Mouse (Mus musculus) intestine, embryonic 15.5 days (tissue): ENCODE results near the gene Tmem98. TPM values are rescaled to one million over a fixed set of nuclear protein-coding genes. Genes with fewer than 3 reads are reported as not detected.
A peak's percentile ranks its signal among the peaks of the same experiment; 100 is the strongest.

Source experiments
- ATAC-seq: fragments of 200-750 bp; cut with Nextera tagmentation; 2 replicates; pipeline ENCODE4 v1.8.0; 2017; ENCODE audit warnings: moderate TSS enrichment, moderate library complexity
- H3K27ac ChIP-seq: fragments of 300-500 bp; sonication (generic); 2 replicates; pipeline ENCODE4 v1.5.1; 2015; ENCODE audit warnings: mild to moderate bottlenecking, inconsistent platforms
- H3K27me3 ChIP-seq: fragments of 300-500 bp; sonication (generic); replicated peaks from 2 replicates; pipeline ENCODE4 v1.6.1; 2015; ENCODE audit warnings: inconsistent platforms
- H3K36me3 ChIP-seq: fragments of 300-500 bp; sonication (generic); 2 replicates; pipeline ENCODE4 v1.6.1; 2015; ENCODE audit warnings: inconsistent platforms
- H3K4me1 ChIP-seq: fragments of 300-500 bp; sonication (generic); replicated peaks from 2 replicates; pipeline ENCODE4 v1.6.1; 2015; ENCODE audit warnings: inconsistent platforms
- H3K4me2 ChIP-seq: fragments of 300-500 bp; sonication (generic); replicated peaks from 2 replicates; pipeline ENCODE4 v1.6.1; 2015; ENCODE audit warnings: mild to moderate bottlenecking, inconsistent platforms
- H3K4me3 ChIP-seq: fragments of 300-500 bp; sonication (generic); replicated peaks from 2 replicates; pipeline ENCODE4 v1.5.1; 2015; ENCODE audit warnings: inconsistent platforms
- H3K9ac ChIP-seq: fragments of 300-500 bp; sonication (generic); 2 replicates; pipeline ENCODE4 v1.6.1; 2015; ENCODE audit warnings: inconsistent platforms
- H3K9me3 ChIP-seq: fragments of 300-500 bp; sonication (generic); 2 replicates; pipeline ENCODE4 v1.6.1; 2016; ENCODE audit warnings: inconsistent platforms
- WGBS: fragments of 180-500 bp; shearing (Covaris S2); methylation state at CpG from one replicate; pipeline ENCODE4 v1.1.7; 2015; 5-methylcytosine and 5-hydroxymethylcytosine counted together
- polyA plus RNA-seq: library from polyadenylated mRNA; unstranded; fragments of >200 nt; fragmentation: Nextera tagmentation; extraction: Ambion mirVana; gene quantifications from 2 replicates; pipeline ENCODE4 v1.2.1, GENCODE M21; 2015

Tmem98 gene
- 214 and 215 TPM in 2 replicates for polyA plus RNA-seq

DNA sequence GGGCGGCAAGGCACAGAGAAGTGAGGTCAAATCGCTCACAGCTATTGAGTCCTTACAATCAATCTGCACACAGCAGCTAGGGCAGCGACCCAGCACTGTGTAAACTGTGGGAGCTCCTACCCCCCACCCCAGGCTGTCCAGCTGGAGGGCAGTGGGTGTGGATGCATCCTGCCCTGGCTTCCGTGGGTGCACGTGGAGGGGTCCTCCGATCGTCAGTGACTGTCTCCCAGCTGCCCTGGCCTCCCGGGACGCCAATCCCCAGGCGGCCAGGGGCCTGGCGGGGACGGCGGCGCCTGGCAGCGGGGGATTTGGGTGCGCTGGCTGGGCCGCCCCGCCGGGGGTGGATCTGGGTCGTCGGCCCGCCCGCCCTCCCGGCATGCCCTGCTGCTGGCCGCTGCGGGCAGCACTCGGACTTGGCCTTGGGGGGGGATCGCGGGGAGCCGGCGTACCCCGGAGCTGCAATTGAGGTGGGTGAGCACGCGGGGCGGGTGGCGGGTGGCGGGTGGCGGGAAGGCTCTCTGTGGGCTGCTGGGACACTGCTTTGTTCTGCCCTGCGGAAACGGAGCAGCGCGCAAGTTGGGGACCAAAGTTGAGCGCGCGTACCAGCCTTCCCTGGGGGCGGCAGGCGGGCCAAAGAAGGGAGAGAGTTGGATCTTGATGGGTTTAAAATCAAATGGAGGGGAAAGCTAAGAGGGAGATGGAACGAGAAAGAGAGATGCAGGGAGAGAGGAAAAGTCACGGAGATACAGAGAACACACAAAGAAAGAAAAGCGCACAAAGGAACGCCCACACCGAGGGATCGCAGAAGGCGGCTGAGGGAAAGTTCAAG, at the start of gene Tmem98:
Tmem98 (plus strand) TSS at position 183 of the 829 bp plus-strand sequence.
- Histone ChIP-seq H3K36me3 (peaks cover 12% of the 10 kb centered on the region; the same call in 1 of the 2 replicates), H3K4me3 (peak within 1 kb of the TSS; percentile 58), H3K27me3 (no peaks in the 10 kb centered on the region), H3K9ac (peak within 1 kb of the TSS; percentile 75), H3K27ac (peak within 1 kb of the TSS; percentile 91), H3K9me3 (no peaks in the 10 kb centered on the region), H3K4me2 (peak within 1 kb of the TSS; percentile 91), H3K4me1 (peaks cover 21% of the 10 kb centered on the region)
- WGBS: under 1% methylated on average over 51 of the region's 54 CpGs
- peak; percentile 72 for ATAC-seq

DNA sequence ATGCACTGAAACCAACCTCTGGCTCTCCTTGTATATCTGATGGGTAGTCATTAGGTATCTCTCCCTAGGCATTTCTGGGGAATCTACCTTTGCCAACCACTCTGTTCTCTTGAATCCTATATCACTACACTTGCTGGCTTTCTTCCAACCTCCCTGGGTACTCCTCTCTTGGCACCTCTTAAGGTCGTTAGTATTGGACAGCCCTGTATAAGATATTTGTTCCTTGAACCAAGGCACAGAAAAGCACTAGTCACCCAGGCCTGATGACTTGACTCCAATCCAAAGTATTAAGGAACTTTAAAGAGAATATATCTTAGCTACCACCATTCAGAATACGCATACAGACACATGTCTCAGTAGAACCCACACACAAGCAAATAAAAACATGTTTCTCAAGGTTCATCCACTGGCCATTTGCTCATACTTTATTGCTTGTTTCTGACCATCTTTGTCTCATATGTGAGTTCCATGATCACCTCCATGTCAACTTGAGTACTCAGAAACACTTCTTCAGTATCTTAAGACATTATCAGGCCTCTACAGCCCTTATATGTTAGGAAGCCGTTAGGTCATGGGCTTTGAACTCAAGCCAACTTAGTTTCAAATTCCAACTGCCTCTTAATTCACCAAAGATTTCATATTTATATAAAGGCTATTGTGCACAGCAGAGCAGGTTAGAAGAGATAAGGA, 48.5 kb upstream of the Tmem98 start:
- 79% methylated on average over 3 of the region's 3 CpGs for WGBS
- H3K36me3 ChIP-seq: no peaks in the 10 kb centered on the region

DNA sequence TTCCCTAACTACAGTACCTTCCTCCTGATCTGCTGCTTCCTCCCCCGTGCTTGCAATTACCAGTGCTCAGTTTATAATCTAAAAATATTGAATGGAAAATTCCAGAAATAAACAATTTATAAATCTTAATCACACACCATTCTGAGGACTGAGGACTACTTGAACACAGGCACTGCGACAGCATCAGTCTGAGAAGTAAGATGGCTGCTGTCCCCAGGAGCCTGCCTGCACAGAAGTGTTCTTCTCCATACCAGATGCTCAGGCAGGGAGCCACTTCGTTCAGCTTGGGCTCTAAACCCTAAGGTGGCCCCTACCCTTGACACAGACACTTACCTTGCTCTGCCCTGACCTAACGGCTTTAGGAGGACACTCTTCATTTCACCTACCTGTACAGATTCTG, 47.9 kb upstream of the Tmem98 start:
- Histone ChIP-seq H3K27me3 (no peaks in the 10 kb centered on the region), H3K9me3 (no peaks in the 10 kb centered on the region), H3K4me1 (no peaks in the 10 kb centered on the region), H3K9ac (no peak overlapping the region), H3K4me3 (no peak overlapping the region), H3K27ac (no peak overlapping the region), H3K4me2 (no peak overlapping the region), H3K36me3 (no peaks in the 10 kb centered on the region)
- ATAC-seq: no peak
- 71% methylated on average over 4 of the region's 4 CpGs for WGBS

More for the DNA sequence above, 48.5 kb upstream of the Tmem98 start:
- Histone ChIP-seq H3K27me3 (no peaks in the 10 kb centered on the region), H3K9ac (no peak overlapping the region), H3K4me2 (no peak overlapping the region), H3K4me3 (no peak overlapping the region), H3K27ac (no peak overlapping the region), H3K4me1 (no peaks in the 10 kb centered on the region), H3K9me3 (no peaks in the 10 kb centered on the region)
- ATAC-seq: no peak

DNA sequence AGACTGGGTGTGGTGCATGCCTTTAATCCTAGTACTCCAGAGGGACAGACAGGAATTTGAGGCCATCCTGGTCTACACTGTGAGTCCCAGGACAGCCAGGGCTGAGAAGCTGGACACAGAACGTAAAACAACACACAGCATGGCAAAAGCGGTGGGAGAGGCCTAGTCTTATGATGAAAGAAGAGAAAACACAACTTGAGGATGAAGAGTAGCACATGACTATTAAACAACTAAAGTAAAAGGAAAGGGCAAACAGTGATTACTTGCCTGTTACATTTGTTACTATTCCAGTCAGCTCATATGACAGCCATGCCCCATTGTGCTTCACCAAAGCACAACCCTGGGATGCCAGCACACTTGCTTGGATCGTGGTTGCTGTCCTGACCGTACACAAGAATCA, 43.9 kb upstream of the Tmem98 start:
- Histone ChIP-seq H3K4me3 (no peak overlapping the region), H3K4me1 (no peaks in the 10 kb centered on the region), H3K9me3 (no peaks in the 10 kb centered on the region), H3K36me3 (no peaks in the 10 kb centered on the region), H3K27ac (no peak overlapping the region), H3K27me3 (no peaks in the 10 kb centered on the region), H3K4me2 (no peak overlapping the region), H3K9ac (no peak overlapping the region)
- WGBS: 90% methylated on average over 4 of the region's 4 CpGs
- no peak for ATAC-seq

DNA sequence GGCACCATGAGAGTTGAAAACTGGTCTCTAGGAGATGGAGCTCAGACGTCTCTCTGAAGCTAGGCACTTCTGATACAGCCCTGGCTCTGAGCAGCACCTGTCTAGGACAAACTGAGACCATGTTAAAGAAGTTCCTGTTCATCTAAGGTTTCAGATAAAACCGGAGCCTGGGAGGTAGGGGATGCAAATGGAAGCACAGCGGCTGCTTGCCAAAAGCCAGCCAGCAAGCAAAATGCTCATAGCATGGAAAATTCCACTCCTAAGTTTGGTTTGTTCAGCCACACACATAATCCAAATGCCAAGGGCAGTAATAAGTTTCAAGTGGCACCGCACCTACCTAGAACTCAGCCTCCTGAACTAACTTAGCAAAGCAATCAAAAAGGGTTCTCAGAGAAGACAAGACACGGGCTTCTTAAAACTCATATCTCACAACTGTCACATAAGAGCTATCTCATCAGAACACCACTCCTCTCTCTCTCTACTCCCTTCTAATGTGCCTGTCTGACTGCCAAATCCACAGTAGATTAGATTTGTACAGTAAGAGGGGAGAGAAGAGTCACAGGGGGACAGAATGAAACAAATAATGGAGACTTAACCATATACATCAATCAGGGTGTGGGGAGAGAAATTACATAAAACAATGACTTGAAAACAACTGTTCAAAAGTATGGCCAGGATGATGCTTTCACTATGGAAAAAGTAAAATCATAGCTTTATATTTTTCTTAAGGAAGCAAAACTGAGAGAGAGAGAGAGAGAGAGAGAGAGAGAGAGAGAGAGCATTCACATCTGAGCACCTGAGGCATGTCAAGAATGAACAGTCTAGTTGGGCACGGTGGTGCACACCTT, 43.3 kb upstream of the Tmem98 start:
- Histone ChIP-seq H3K9ac (no peak overlapping the region), H3K36me3 (no peaks in the 10 kb centered on the region), H3K4me1 (no peaks in the 10 kb centered on the region), H3K9me3 (no peaks in the 10 kb centered on the region), H3K27me3 (no peaks in the 10 kb centered on the region), H3K4me2 (no peak overlapping the region), H3K4me3 (no peak overlapping the region), H3K27ac (no peak overlapping the region)
- no peak for ATAC-seq
- WGBS: 75% methylated on average over 6 of the region's 6 CpGs

DNA sequence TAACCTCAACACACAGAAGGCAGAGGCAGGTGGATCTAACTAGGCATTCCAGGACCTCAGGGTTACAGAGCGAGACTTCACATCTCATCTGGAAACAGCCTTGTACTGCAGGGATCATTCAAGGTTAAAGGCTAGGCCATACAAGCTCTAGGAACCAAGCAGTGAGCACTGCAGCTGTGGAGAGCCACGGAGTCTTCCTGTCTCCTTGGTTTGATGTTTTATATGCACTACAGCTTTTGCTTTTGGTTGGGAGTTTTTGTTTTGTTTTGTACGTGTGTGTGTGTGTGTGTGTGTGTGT, 42.7 kb upstream of the Tmem98 start:
- no peaks in the 10 kb centered on the region for H3K4me1 ChIP-seq
- no peak overlapping the region for H3K4me3 ChIP-seq
- no peak for ATAC-seq
- no peaks in the 10 kb centered on the region for H3K9me3 ChIP-seq
- no peak overlapping the region for H3K4me2 ChIP-seq
- H3K9ac ChIP-seq: no peak overlapping the region
- no peak overlapping the region for H3K27ac ChIP-seq
- no peaks in the 10 kb centered on the region for H3K36me3 ChIP-seq
- 68% methylated on average over 3 of the region's 3 CpGs for WGBS
- H3K27me3 ChIP-seq: no peaks in the 10 kb centered on the region

DNA sequence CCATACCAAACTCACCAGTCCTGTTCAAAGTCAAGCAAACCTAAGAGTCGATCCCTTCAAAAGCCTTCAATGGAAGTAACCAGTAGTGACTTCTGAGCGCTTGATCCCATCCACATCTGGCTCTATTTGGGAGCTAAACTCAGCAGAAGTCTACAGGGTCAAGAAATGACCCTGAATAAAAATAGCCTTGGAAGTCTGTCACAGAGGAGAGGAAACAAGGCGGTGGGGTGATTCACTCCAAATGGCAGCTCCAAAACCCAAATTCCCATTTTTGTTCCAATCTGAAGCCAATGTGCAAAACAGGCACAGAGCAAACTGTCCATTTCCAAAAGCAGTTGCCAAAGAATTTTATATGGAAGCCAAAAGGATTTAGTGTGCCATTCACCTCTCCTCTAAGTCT, 38.8 kb upstream of the Tmem98 start:
- Histone ChIP-seq H3K4me2 (no peak overlapping the region), H3K27me3 (no peaks in the 10 kb centered on the region), H3K4me3 (no peak overlapping the region), H3K9ac (no peak overlapping the region), H3K36me3 (no peaks in the 10 kb centered on the region), H3K9me3 (no peaks in the 10 kb centered on the region), H3K4me1 (0 out of 2 replicates have a peak, but pooled peaks cover 8% of the 10 kb centered on the region), H3K27ac (no peak overlapping the region)
- WGBS: 87% methylated on average over 3 of the region's 3 CpGs
- ATAC-seq: no peak

DNA sequence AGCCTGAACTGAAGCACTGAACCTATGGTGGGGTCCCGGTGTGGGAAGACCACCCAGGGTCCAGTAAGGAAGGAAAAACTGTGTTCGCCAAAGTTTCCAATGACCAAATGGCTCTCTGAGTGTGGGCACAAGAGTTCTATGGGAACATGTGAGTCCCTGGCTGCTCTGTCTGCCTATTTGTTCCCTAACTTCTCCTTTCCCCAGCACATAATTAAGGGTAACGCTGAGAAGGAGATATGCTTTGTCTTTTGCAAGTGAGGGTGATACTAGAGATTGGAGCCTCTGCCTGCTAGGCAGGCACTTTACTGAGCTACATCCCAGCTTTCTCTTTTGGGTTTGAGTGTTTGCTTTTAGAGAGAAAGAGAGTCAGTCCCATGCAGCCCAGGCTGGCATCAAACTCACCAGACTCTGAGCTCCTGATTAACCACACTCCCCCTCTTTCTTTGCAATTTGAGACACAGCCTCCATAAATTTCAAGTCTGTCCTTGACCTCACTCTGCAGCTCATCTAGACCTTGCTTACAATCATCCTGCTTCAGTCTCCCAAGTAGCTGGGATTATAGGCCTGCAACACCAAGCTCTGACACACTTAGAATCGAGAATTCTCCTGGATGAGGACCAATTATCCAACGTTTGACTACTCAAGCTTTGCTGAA, 38.3 kb upstream of the Tmem98 start:
- 0 out of 2 replicates have a peak, but pooled peaks cover 8% of the 10 kb centered on the region for H3K4me1 ChIP-seq
- 73% methylated on average over 5 of the region's 5 CpGs for whole genome bisulfite sequencing
- ATAC-seq: no peak
- no peak overlapping the region for H3K4me2 ChIP-seq
- H3K9ac ChIP-seq: no peak overlapping the region
- H3K9me3 ChIP-seq: no peaks in the 10 kb centered on the region
- H3K27me3 ChIP-seq: no peaks in the 10 kb centered on the region
- no peak overlapping the region for H3K27ac ChIP-seq
- H3K4me3 ChIP-seq: no peak overlapping the region
- H3K36me3 ChIP-seq: no peaks in the 10 kb centered on the region

DNA sequence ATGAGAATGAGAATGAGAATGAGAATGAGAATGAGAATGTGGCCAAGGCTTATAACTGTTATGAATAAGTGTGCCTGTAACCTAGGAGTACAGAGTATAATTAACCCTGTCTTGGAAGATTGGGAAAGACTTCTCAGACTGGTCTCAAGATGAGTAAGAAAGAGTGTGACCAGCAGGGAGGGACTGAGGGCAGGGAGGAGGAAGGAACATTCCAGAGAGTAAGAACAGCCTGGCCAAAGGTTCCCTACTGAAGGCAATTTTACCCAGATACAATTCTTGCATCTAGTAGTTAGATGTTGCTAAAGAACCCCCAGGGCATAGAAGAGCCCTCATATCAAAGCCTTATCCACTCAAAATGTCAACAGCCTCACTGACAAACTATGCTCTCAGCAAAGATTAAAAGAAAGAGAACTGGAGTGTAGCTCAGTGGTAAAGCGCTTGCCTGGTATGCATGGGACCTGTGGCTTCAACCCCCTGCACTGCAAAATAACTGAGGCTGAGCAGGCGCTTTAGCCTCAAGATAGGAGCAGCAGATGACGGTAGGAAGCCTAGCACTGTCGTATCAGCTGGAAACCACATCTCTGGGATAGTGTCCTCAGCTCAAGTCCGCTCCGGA, 37.3 kb upstream of the Tmem98 start:
- Histone ChIP-seq H3K27ac (no peak overlapping the region), H3K4me3 (no peak overlapping the region), H3K4me2 (no peak overlapping the region), H3K27me3 (no peaks in the 10 kb centered on the region), H3K36me3 (no peaks in the 10 kb centered on the region), H3K9ac (no peak overlapping the region), H3K9me3 (no peaks in the 10 kb centered on the region), H3K4me1 (0 out of 2 replicates have a peak, but pooled peaks cover 8% of the 10 kb centered on the region)
- WGBS: 82% methylated on average over 6 of the region's 6 CpGs
- no peak for ATAC-seq

DNA sequence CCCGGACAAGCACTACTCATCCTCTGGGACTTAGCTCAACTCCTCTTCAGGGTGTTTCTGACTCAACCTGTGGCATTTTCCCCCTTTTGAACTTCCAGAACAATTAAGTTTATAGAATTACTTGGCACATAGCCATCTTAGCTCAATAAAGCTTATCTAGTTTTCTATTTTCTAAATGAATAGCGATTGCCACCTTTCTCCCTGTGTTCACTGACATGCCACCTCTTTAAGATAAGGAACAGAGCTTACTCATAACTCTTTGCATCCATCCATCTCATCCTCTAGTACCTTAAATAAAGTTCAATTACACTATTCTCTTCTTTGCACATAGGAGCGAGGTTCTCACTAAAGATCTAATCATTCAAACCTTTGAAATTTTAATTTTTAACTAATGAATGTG, 34.4 kb upstream of the Tmem98 start:
- Histone ChIP-seq H3K4me3 (no peak overlapping the region), H3K36me3 (no peaks in the 10 kb centered on the region), H3K4me2 (0 out of 2 replicates have a peak overlapping the region, but pooled peaks have one; percentile 9), H3K9me3 (no peaks in the 10 kb centered on the region), H3K9ac (no peak overlapping the region), H3K27ac (0 out of 2 replicates have a peak overlapping the region, but pooled peaks have one; percentile 27), H3K27me3 (no peaks in the 10 kb centered on the region), H3K4me1 (0 out of 2 replicates have a peak, but pooled peaks cover 8% of the 10 kb centered on the region)
- 59% methylated on average over 3 of the region's 3 CpGs for WGBS
- ATAC-seq: no peak

DNA sequence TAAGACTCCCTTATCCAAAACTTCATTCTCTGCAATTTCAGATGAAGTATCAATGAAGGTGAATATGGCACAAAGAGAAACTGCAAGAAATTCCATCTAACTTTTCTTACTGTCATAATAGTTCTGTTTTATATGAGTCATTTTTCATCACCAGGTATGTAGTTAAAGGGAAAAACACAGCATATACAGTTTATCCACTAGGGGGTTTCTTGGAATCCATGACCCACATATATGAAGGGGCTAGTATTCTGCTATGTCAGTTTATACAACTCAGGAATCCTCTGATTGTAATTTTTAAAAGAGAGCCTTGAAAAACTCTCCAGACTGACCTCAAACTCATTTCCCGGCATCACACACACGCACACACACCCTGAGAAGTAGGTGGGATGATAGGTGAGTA, 32.3 kb upstream of the Tmem98 start:
- H3K27me3 ChIP-seq: no peaks in the 10 kb centered on the region
- H3K4me1 ChIP-seq: 0 out of 2 replicates have a peak, but pooled peaks cover 8% of the 10 kb centered on the region
- no peaks in the 10 kb centered on the region for H3K9me3 ChIP-seq
- peak overlapping the region; percentile 19 for H3K4me3 ChIP-seq
- H3K27ac ChIP-seq: no peak overlapping the region
- peak overlapping the region; percentile 37 for H3K4me2 ChIP-seq
- no peak for ATAC-seq
- WGBS: 68% methylated on average over 2 of the region's 2 CpGs
- H3K36me3 ChIP-seq: no peaks in the 10 kb centered on the region
- H3K9ac ChIP-seq: no peak overlapping the region
